Mouse (Mus musculus) kidney, adult 2 months (tissue): ENCODE results near the gene Cldn16.

ENCODE experiments used
- CTCF ChIP-seq: fragments of 200-500 bp; conservative IDR thresholded peaks from 2 replicates; pipeline ENCODE4 v1.5.1; 2011; ENCODE audit warnings: low read depth, mild to moderate bottlenecking, control low read depth, low read length, moderate library complexity, mixed read lengths; ENCODE audit not compliant: insufficient read depth, insufficient read length
- POLR2A ChIP-seq: fragments of 200-500 bp; IDR thresholded peaks from one replicate; pipeline ENCODE4 v1.6.1; 2011; ENCODE audit warnings: low read depth, low read length, control low read depth

GRCm38 (mm10) chr16:26456182-26456581 lies 6.8 kb upstream of the Cldn16 start:
- TF ChIP-seq POLR2A, result no peak
- TF ChIP-seq CTCF, result no peak
